Mouse (Mus musculus) limb, embryonic 11.5 days (tissue): ENCODE data around the gene Mid1. TPM values are rescaled to one million over a fixed set of nuclear protein-coding genes. Genes with fewer than 3 reads are reported as not detected.

Source experiments
- ATAC-seq: fragments of 200-750 bp; cut with Nextera tagmentation; 2 replicates; pipeline ENCODE4 v1.8.0; 2017; ENCODE audit warnings: low read depth; ENCODE audit not compliant: insufficient number of reproducible peaks, low FRiP score, low TSS enrichment
- DNase-seq: peaks from one replicate; pipeline ENCODE4 v3.0.0-alpha.2; 2015; ENCODE audit warnings: low spot score
- H3K27ac ChIP-seq: fragments of 300-500 bp; sonication (generic); replicated peaks from 2 replicates; pipeline ENCODE4 v1.5.1; 2014; ENCODE audit warnings: low read depth, mild to moderate bottlenecking, low read length
- H3K27me3 ChIP-seq: fragments of 300-500 bp; sonication (generic); 2 replicates; pipeline ENCODE4 v1.6.1; 2014; ENCODE audit warnings: mild to moderate bottlenecking, low read length, mixed read lengths; ENCODE audit not compliant: control insufficient read depth, insufficient read depth
- H3K36me3 ChIP-seq: fragments of 300-500 bp; sonication (generic); 2 replicates; pipeline ENCODE4 v1.6.1; 2014; ENCODE audit warnings: mild to moderate bottlenecking, low read length, moderate library complexity, mixed read lengths; ENCODE audit not compliant: control insufficient read depth, insufficient read depth
- H3K4me1 ChIP-seq: fragments of 300-500 bp; sonication (generic); 2 replicates; pipeline ENCODE4 v1.6.1; 2014; ENCODE audit warnings: low read length, mixed read lengths; ENCODE audit not compliant: control insufficient read depth, insufficient read depth
- H3K4me2 ChIP-seq: fragments of 300-500 bp; sonication (generic); 2 replicates; pipeline ENCODE4 v1.6.1; 2014; ENCODE audit warnings: low read depth, mild to moderate bottlenecking, moderate library complexity; ENCODE audit not compliant: severe bottlenecking
- H3K4me3 ChIP-seq: fragments of 300-500 bp; sonication (generic); 2 replicates; pipeline ENCODE4 v1.5.1; 2014; ENCODE audit warnings: low read depth, low read length
- H3K9ac ChIP-seq: fragments of 300-500 bp; sonication (generic); 2 replicates; pipeline ENCODE4 v1.6.1; 2014; ENCODE audit warnings: mild to moderate bottlenecking, low read length
- H3K9me3 ChIP-seq: fragments of 300-500 bp; sonication (generic); 2 replicates; pipeline ENCODE4 v1.6.1; 2016; ENCODE audit warnings: low read length; ENCODE audit not compliant: control insufficient read depth
- WGBS: fragments of 180-500 bp; shearing (Covaris S2); extraction: QIAGEN DNeasy Blood & Tissue Kit; methylation state at CpG from one replicate; pipeline ENCODE4 v1.1.7; 2014; 5-methylcytosine and 5-hydroxymethylcytosine counted together
- polyA plus RNA-seq: library from polyadenylated mRNA; unstranded; fragments of >200 nt; fragmentation: Nextera tagmentation; extraction: Ambion mirVana; gene quantifications from 2 replicates; pipeline ENCODE4 v1.2.1, GENCODE M21; 2014

Gene Mid1
- polyA plus RNA-seq, 1 experiment from 2014 or later = 11.5 TPM

- no peaks in the 10 kb centered on the region for H3K9me3 ChIP-seq
- H3K27ac ChIP-seq = no peak overlapping the region
- H3K9ac ChIP-seq = no peak overlapping the region
- H3K27me3 ChIP-seq = no peaks in the 10 kb centered on the region; the same call in 1 of the 2 replicates
- H3K4me1 ChIP-seq = no peaks in the 10 kb centered on the region
- no peaks in the 10 kb centered on the region for H3K36me3 ChIP-seq
- ATAC-seq = no peak
- 35% methylated on average over 5 of the region's 5 CpGs for WGBS
- no peak overlapping the region for H3K4me2 ChIP-seq
- H3K4me3 ChIP-seq = no peak overlapping the region
- DNase-seq = no peak
Measured at GRCm38 (mm10) chrX:169828136-169828535, 143.1 kb downstream of the Mid1 start.

GRCm38 (mm10) chrX:169830052-169830451 lies 145.1 kb downstream of the Mid1 start:
- DNase-seq (no peak), ATAC-seq (no peak)
- Histone ChIP-seq H3K4me1 (no peaks in the 10 kb centered on the region), H3K4me2 (no peak overlapping the region), H3K36me3 (no peaks in the 10 kb centered on the region), H3K9me3 (no peaks in the 10 kb centered on the region), H3K27me3 (no peaks in the 10 kb centered on the region; the same call in 1 of the 2 replicates), H3K4me3 (no peak overlapping the region), H3K27ac (no peak overlapping the region), H3K9ac (no peak overlapping the region)
- WGBS = 59% methylated on average over 4 of the region's 4 CpGs

- Histone ChIP-seq H3K27me3 (no peaks in the 10 kb centered on the region), H3K36me3 (no peaks in the 10 kb centered on the region), H3K4me1 (no peaks in the 10 kb centered on the region), H3K9me3 (no peaks in the 10 kb centered on the region), H3K9ac (no peak overlapping the region), H3K27ac (no peak overlapping the region), H3K4me3 (no peak overlapping the region), H3K4me2 (no peak overlapping the region)
- 74% methylated on average over 5 of the region's 5 CpGs for WGBS
- DNase-seq (no peak), ATAC-seq (no peak)
Measured at GRCm38 (mm10) chrX:169837947-169838649, 153.1 kb downstream of the Mid1 start.

GRCm38 (mm10) chrX:169838650-169838971 lies 153.6 kb downstream of the Mid1 start:
- Histone ChIP-seq H3K4me1 (no peaks in the 10 kb centered on the region), H3K9ac (no peak overlapping the region), H3K36me3 (no peaks in the 10 kb centered on the region), H3K4me3 (no peak overlapping the region), H3K27ac (no peak overlapping the region), H3K4me2 (no peak overlapping the region), H3K9me3 (no peaks in the 10 kb centered on the region), H3K27me3 (no peaks in the 10 kb centered on the region)
- DNase-seq (no peak), ATAC-seq (no peak)
- WGBS = 98% methylated on average over 2 of the region's 2 CpGs

- H3K27ac ChIP-seq = no peak overlapping the region
- H3K27me3 ChIP-seq = no peaks in the 10 kb centered on the region; the same call in 1 of the 2 replicates
- no peaks in the 10 kb centered on the region for H3K4me1 ChIP-seq
Measured at GRCm38 (mm10) chrX:169843267-169843666, 158.3 kb downstream of the Mid1 start.

GRCm38 (mm10) chrX:169844150-169844772 lies 159.3 kb downstream of the Mid1 start:
- Histone ChIP-seq H3K36me3 (no peaks in the 10 kb centered on the region), H3K27me3 (no peaks in the 10 kb centered on the region; the same call in 1 of the 2 replicates), H3K9me3 (no peaks in the 10 kb centered on the region), H3K4me1 (no peaks in the 10 kb centered on the region), H3K9ac (no peak overlapping the region), H3K4me3 (no peak overlapping the region), H3K27ac (no peak overlapping the region), H3K4me2 (no peak overlapping the region)
- no peak for ATAC-seq
- WGBS = 59% methylated on average over 5 of the region's 5 CpGs
- DNase-seq = no peak

More at GRCm38 (mm10) chrX:169843267-169843666, 158.3 kb downstream of the Mid1 start:
- no peaks in the 10 kb centered on the region for H3K36me3 ChIP-seq
- no peak overlapping the region for H3K4me3 ChIP-seq
- no peak for ATAC-seq
- no peak overlapping the region for H3K9ac ChIP-seq
- no peaks in the 10 kb centered on the region for H3K9me3 ChIP-seq
- H3K4me2 ChIP-seq = no peak overlapping the region
- DNase-seq = no peak
- WGBS = 80% methylated on average over 1 of the region's 1 CpGs

- H3K27ac ChIP-seq = no peak overlapping the region
- WGBS = 78% methylated on average over 3 of the region's 3 CpGs
- DNase-seq = no peak
- no peak for ATAC-seq
- H3K9me3 ChIP-seq = no peaks in the 10 kb centered on the region
- H3K9ac ChIP-seq = no peak overlapping the region
- H3K4me2 ChIP-seq = no peak overlapping the region
- H3K36me3 ChIP-seq = no peaks in the 10 kb centered on the region
- no peak overlapping the region for H3K4me3 ChIP-seq
- H3K27me3 ChIP-seq = no peaks in the 10 kb centered on the region; the same call in 1 of the 2 replicates
- H3K4me1 ChIP-seq = no peaks in the 10 kb centered on the region
Measured at GRCm38 (mm10) chrX:169846187-169846586, 161.2 kb downstream of the Mid1 start.

GRCm38 (mm10) chrX:169861194-169861720 lies 176.3 kb downstream of the Mid1 start:
- Histone ChIP-seq H3K27ac (no peak overlapping the region), H3K4me3 (no peak overlapping the region), H3K4me2 (no peak overlapping the region), H3K36me3 (no peaks in the 10 kb centered on the region), H3K4me1 (no peaks in the 10 kb centered on the region), H3K9ac (no peak overlapping the region), H3K9me3 (no peaks in the 10 kb centered on the region), H3K27me3 (0 out of 2 replicates have a peak, but pooled peaks cover 6% of the 10 kb centered on the region)
- WGBS = 70% methylated on average over 2 of the region's 2 CpGs
- ATAC-seq (no peak), DNase-seq (no peak)
